Mouse (Mus musculus) intestine, embryonic 16.5 days (tissue): ENCODE results near the gene Coro2a. TPM values are rescaled to one million over a fixed set of nuclear protein-coding genes. Genes with fewer than 3 reads are reported as not detected.

ENCODE experiments used
- ATAC-seq: fragments of 200-750 bp; cut with Nextera tagmentation; 2 replicates; pipeline ENCODE4 v1.8.0; 2017; ENCODE audit warnings: moderate TSS enrichment, moderate library complexity
- H3K27ac ChIP-seq: fragments of 300-500 bp; sonication (generic); 2 replicates; pipeline ENCODE4 v1.5.1; 2014; ENCODE audit warnings: mild to moderate bottlenecking, low read length
- H3K27me3 ChIP-seq: fragments of 300-500 bp; sonication (generic); replicated peaks from 2 replicates; pipeline ENCODE4 v1.6.1; 2014; ENCODE audit warnings: low read length, control low read depth, mixed read lengths; ENCODE audit not compliant: control insufficient read depth, insufficient read depth
- H3K36me3 ChIP-seq: fragments of 300-500 bp; sonication (generic); 2 replicates; pipeline ENCODE4 v1.6.1; 2014; ENCODE audit warnings: low read length, control low read depth; ENCODE audit not compliant: control insufficient read depth, insufficient read depth
- H3K4me1 ChIP-seq: fragments of 300-500 bp; sonication (generic); 2 replicates; pipeline ENCODE4 v1.6.1; 2014; ENCODE audit warnings: low read length, control low read depth, mixed read lengths; ENCODE audit not compliant: control insufficient read depth, insufficient read depth
- H3K4me2 ChIP-seq: fragments of 300-500 bp; sonication (generic); 2 replicates; pipeline ENCODE4 v1.6.1; 2014; ENCODE audit warnings: low read depth, low read length, control low read depth
- H3K4me3 ChIP-seq: fragments of 300-500 bp; sonication (generic); 2 replicates; pipeline ENCODE4 v1.5.1; 2014; ENCODE audit warnings: mild to moderate bottlenecking, low read length
- H3K9ac ChIP-seq: fragments of 300-500 bp; sonication (generic); 2 replicates; pipeline ENCODE4 v1.6.1; 2014; ENCODE audit warnings: low read depth, low read length
- H3K9me3 ChIP-seq: fragments of 300-500 bp; sonication (generic); 2 replicates; pipeline ENCODE4 v1.6.1; 2016; ENCODE audit warnings: low read length, control low read depth; ENCODE audit not compliant: control insufficient read depth
- WGBS: fragments of 180-500 bp; shearing (Covaris S2); extraction: QIAGEN DNeasy Blood & Tissue Kit; methylation state at CpG from one replicate; pipeline ENCODE4 v1.1.7; 2014; 5-methylcytosine and 5-hydroxymethylcytosine counted together
- polyA plus RNA-seq: library from polyadenylated mRNA; unstranded; fragments of >200 nt; fragmentation: Nextera tagmentation; extraction: Ambion mirVana; gene quantifications from 2 replicates; pipeline ENCODE4 v1.2.1, GENCODE M21; 2015

Coro2a gene
- polyA plus RNA-seq, 1 experiment from 2014 or later, result 99.8 TPM

GRCm38 (mm10) chr4:46549979-46550378 lies 52.0 kb downstream of the Coro2a start:
- Histone ChIP-seq H3K4me2 (no peak overlapping the region), H3K36me3 (peaks cover 4% of the 10 kb centered on the region; the same call in 1 of the 2 replicates), H3K27ac (no peak overlapping the region), H3K9ac (0 out of 2 replicates have a peak overlapping the region, but pooled peaks have one; percentile 10), H3K27me3 (no peaks in the 10 kb centered on the region), H3K9me3 (no peaks in the 10 kb centered on the region), H3K4me3 (no peak overlapping the region), H3K4me1 (peaks cover 13% of the 10 kb centered on the region)
- 84% methylated on average over 10 of the region's 10 CpGs for WGBS
- ATAC-seq, result no peak

DNA sequence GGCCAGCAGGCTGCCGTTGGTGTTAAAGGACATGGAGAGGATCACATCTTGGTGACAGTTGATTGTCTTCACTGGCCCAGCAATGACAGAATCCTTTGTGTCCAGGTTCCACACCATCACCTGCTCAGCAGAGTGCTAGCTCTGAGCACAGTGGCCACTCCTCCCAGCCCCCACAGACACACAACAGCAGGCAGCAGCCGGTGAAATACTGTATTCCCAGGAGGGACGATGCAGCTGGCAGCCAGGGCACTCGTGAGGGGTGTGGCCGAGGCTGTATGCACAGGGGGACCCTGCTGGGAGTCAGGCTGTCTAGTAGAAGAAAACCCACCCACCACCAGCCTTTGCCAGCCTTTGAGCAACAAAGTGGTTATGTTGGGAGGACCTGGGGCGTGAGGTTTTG lies 55.3 kb downstream of the Coro2a start:
- Histone ChIP-seq H3K27me3 (no peaks in the 10 kb centered on the region), H3K9me3 (no peaks in the 10 kb centered on the region), H3K27ac (no peak overlapping the region), H3K4me3 (no peak overlapping the region), H3K4me1 (0 out of 2 replicates have a peak, but pooled peaks cover 2% of the 10 kb centered on the region), H3K36me3 (peaks cover 4% of the 10 kb centered on the region; the same call in 1 of the 2 replicates), H3K9ac (no peak overlapping the region), H3K4me2 (no peak overlapping the region)
- 51% methylated on average over 6 of the region's 6 CpGs for WGBS
- ATAC-seq, result no peak

GRCm38 (mm10) chr4:46545498-46545897 lies 56.5 kb downstream of the Coro2a start:
- H3K36me3 ChIP-seq, result peaks cover 4% of the 10 kb centered on the region; the same call in 1 of the 2 replicates
- no peaks in the 10 kb centered on the region for H3K9me3 ChIP-seq
- H3K9ac ChIP-seq, result no peak overlapping the region
- no peak overlapping the region for H3K4me2 ChIP-seq
- ATAC-seq, result peak; percentile 80
- no peak overlapping the region for H3K4me3 ChIP-seq
- no peaks in the 10 kb centered on the region for H3K27me3 ChIP-seq
- H3K27ac ChIP-seq, result no peak overlapping the region
- 0 out of 2 replicates have a peak, but pooled peaks cover 2% of the 10 kb centered on the region for H3K4me1 ChIP-seq
- 17% methylated on average over 9 of the region's 9 CpGs for WGBS

- Histone ChIP-seq H3K4me2 (no peak overlapping the region), H3K4me3 (no peak overlapping the region), H3K4me1 (0 out of 2 replicates have a peak, but pooled peaks cover 2% of the 10 kb centered on the region), H3K27ac (no peak overlapping the region), H3K9me3 (no peaks in the 10 kb centered on the region), H3K27me3 (no peaks in the 10 kb centered on the region), H3K9ac (no peak overlapping the region), H3K36me3 (peaks cover 4% of the 10 kb centered on the region; the same call in 1 of the 2 replicates)
- WGBS, result 23% methylated on average over 1 of the region's 1 CpGs
- no peak for ATAC-seq
Observed at GRCm38 (mm10) chr4:46544313-46544712, 57.7 kb downstream of the Coro2a start.

DNA sequence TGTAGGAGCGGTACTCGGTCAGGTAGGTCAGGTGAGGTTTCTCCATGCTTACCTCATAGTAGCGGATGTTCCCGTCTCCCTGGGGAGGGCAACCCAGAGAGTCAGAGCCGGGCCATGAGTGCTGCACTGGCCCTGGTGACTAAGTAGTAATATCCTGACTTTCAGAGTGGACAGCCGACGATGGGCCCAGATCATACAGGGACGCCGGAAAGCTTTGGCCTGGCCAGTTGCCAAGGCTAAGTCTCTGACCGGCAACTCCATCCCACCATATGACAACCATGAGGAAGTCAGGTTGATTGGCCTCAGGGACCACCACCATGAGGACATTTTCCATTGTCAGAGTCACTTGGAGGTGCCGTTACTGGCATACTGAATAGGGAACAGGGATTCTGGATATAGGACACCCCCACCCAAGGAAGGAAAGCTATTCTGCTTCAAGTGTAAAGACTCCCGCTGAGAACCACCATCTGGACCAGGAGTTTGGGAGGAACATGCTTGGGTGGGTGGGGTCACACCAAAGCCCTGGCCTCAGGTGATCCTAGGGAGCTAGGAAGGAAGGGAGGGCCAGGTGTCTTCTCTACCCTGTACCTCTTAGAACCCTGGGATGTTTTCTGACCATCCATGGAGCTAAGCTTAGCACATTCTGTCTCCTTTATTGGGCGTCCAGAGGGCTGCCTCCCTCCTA lies 58.5 kb downstream of the Coro2a start:
- H3K27ac ChIP-seq, result no peak overlapping the region
- H3K9ac ChIP-seq, result no peak overlapping the region
- no peak overlapping the region for H3K4me2 ChIP-seq
- no peak overlapping the region for H3K4me3 ChIP-seq
- 89% methylated on average over 13 of the region's 13 CpGs for WGBS
- peaks cover 4% of the 10 kb centered on the region; the same call in 1 of the 2 replicates for H3K36me3 ChIP-seq
- H3K4me1 ChIP-seq, result no peaks in the 10 kb centered on the region
- no peaks in the 10 kb centered on the region for H3K9me3 ChIP-seq
- ATAC-seq, result no peak
- H3K27me3 ChIP-seq, result no peaks in the 10 kb centered on the region

DNA sequence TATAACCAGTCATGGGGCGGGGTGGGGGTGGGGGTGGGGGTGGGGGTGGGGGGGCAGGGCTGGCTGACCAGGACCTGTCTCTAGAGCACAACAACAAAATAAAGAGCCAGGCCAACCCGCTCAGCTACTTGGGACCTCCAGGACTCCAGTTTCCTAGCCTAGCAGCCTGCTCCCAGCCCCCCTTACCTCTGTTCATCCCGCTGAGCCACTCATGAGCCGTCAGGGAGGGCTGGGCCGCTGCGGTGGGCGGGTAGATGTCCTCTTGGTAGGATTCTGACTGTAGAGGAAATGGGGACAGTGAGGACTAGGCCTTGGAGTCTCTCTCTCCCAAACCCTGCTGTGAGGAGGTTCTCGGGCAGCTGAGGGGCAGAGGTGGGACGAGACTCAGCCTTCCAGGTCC lies 60.3 kb downstream of the Coro2a start:
- Histone ChIP-seq H3K4me1 (no peaks in the 10 kb centered on the region), H3K9ac (no peak overlapping the region), H3K36me3 (peaks cover 4% of the 10 kb centered on the region; the same call in 1 of the 2 replicates), H3K4me2 (no peak overlapping the region), H3K9me3 (no peaks in the 10 kb centered on the region), H3K4me3 (no peak overlapping the region), H3K27me3 (0 out of 2 replicates have a peak, but pooled peaks cover under 1% of the 10 kb centered on the region), H3K27ac (no peak overlapping the region)
- WGBS, result 49% methylated on average over 9 of the region's 9 CpGs
- ATAC-seq, result no peak

DNA sequence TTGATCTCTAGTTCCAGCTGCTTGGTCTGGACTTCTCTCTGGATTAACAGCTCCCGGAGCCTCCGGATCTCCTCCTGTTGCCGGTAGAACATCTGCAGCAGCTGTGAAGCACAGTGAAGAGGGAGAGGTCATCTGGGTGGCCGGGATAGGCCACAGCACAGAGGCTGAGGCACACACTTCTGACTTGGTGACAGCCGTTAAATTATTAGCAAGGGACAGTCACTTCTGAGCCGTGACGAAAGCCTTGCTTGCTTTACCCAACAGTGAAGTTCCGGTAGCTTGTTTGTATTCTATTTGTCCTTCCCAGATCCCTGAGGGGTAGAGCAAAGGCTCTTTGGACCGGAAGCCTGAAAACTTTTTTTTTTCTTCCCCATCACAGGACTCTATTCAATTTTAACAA lies 62.8 kb downstream of the Coro2a start:
- Histone ChIP-seq H3K4me1 (0 out of 2 replicates have a peak, but pooled peaks cover 2% of the 10 kb centered on the region), H3K4me2 (no peak overlapping the region), H3K9ac (no peak overlapping the region), H3K9me3 (no peaks in the 10 kb centered on the region), H3K27me3 (peaks cover 9% of the 10 kb centered on the region; the same call in 1 of the 2 replicates), H3K36me3 (no peaks in the 10 kb centered on the region), H3K27ac (no peak overlapping the region), H3K4me3 (no peak overlapping the region)
- 60% methylated on average over 9 of the region's 9 CpGs for WGBS
- no peak for ATAC-seq

GRCm38 (mm10) chr4:46535840-46536361 lies 66.1 kb downstream of the Coro2a start, which contains the start of gene Trim14:
Gene Trim14, minus strand, starts transcription at chr4:46536141.
- H3K9me3 ChIP-seq, result no peaks in the 10 kb centered on the region
- H3K4me1 ChIP-seq, result 0 out of 2 replicates have a peak, but pooled peaks cover 4% of the 10 kb centered on the region
- under 1% methylated on average over 46 of the region's 46 CpGs for WGBS
- no peaks in the 10 kb centered on the region for H3K36me3 ChIP-seq
- peaks cover 9% of the 10 kb centered on the region; the same call in 1 of the 2 replicates for H3K27me3 ChIP-seq
- H3K4me3 ChIP-seq, result peak within 1 kb of the TSS; percentile 70
- peak within 1 kb of the TSS; percentile 90 for H3K27ac ChIP-seq
- peak within 1 kb of the TSS; percentile 80 for H3K9ac ChIP-seq
- ATAC-seq, result peak; percentile 81
- H3K4me2 ChIP-seq, result peak within 1 kb of the TSS; percentile 83

DNA sequence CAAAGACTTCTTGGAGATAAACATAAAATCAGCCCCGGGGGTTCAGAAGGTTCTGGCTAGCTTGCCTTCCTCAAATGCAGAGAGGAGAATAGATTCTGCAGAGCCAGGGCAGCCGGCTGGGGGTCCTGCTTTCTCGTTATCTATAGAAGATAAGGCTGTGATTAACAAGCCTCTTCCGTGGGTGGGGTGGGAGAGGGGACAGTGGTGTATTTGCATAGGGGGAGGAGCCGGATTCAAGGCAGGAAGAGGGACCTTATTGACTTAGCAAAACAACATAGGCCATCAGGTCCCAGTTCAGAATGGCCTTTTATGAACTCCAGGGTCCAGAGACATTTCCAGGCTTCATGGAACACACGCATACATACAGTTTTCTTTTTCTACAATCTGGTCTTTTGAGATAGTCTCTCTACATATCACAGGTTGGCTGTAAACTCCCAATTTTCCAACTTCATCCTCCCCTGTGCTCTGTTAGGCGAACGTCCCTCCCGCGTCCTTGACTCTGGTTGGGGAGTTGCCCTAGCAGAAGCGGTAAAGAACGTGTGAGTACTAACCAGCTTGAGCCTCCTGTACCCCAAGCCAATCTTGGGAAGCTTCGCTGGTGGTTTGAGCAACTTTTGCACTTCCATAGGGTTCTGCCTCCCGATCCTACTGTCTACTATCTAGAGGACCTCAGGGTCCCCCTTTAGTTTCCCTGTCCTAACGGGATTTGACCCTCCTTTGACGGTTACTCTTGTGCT lies 66.7 kb downstream of the Coro2a start:
- Histone ChIP-seq H3K36me3 (no peaks in the 10 kb centered on the region), H3K27ac (peak overlapping the region; percentile 90), H3K4me2 (peak overlapping the region; percentile 83), H3K27me3 (peaks cover 9% of the 10 kb centered on the region; the same call in 1 of the 2 replicates), H3K9me3 (no peaks in the 10 kb centered on the region), H3K4me1 (0 out of 2 replicates have a peak, but pooled peaks cover 4% of the 10 kb centered on the region), H3K4me3 (peak overlapping the region; percentile 70), H3K9ac (peak overlapping the region; percentile 80)
- ATAC-seq, result peak; percentile 61
- WGBS, result 5% methylated on average over 16 of the region's 16 CpGs
